Mouse (Mus musculus): ENCODE results near the gene Myl6b.
A peak's percentile ranks its signal among the peaks of the same experiment; 100 is the strongest.
"Not testable (repeated sequence)": the region's sequence is repeated elsewhere in the genome, so short reads cannot be mapped to it uniquely, and the experiment has no call there.

Myl6b gene

GRCm38 (mm10) chr10:128493695-128494666 lies 4.5 kb downstream of the Myl6b start, which contains the start of gene Myl6:
Myl6 (minus strand) TSS chr10:128494145.
- DNase-seq (ENCODE audit: low spot score in 2 of 2), result peak; percentile 98 to 99

GRCm38 (mm10) chr10:128493319-128493694 lies 5.2 kb downstream of the Myl6b start:
- peak in 1 of 2 experiments; percentile 26 for DNase-seq (ENCODE audit: low spot score in 2 of 2)

- DNase-seq (ENCODE audit: low spot score in 2 of 2), result peak; percentile 70 to 71
These were observed 5.7 kb downstream of the Myl6b start for GRCm38 (mm10) chr10:128492633-128493311.

- DNase-seq (ENCODE audit: low spot score in 2 of 2), result not testable (repeated sequence)
These were observed 6.4 kb downstream of the Myl6b start for GRCm38 (mm10) chr10:128492051-128492450.

GRCm38 (mm10) chr10:128491495-128491894 lies 7.0 kb downstream of the Myl6b start:
- DNase-seq (ENCODE audit: low spot score in 2 of 2), result no peak

- no peak for DNase-seq (ENCODE audit: low spot score in 2 of 2)
These were observed 7.6 kb downstream of the Myl6b start for GRCm38 (mm10) chr10:128490912-128491311.

GRCm38 (mm10) chr10:128490232-128490631 lies 8.3 kb downstream of the Myl6b start:
- DNase-seq (ENCODE audit: low spot score in 2 of 2), result peak in 1 of 2 experiments; percentile 33

- no peak for DNase-seq (ENCODE audit: low spot score in 2 of 2)
These were observed 8.7 kb downstream of the Myl6b start for GRCm38 (mm10) chr10:128489785-128490184.

- DNase-seq (ENCODE audit: low spot score in 2 of 2), result no peak
These were observed 9.1 kb downstream of the Myl6b start for GRCm38 (mm10) chr10:128489380-128489779.

GRCm38 (mm10) chr10:128488776-128489175 lies 9.7 kb downstream of the Myl6b start:
- no peak for DNase-seq (ENCODE audit: low spot score in 2 of 2)

GRCm38 (mm10) chr10:128487861-128488712 lies 10.4 kb downstream of the Myl6b start:
- DNase-seq (ENCODE audit: low spot score in 2 of 2), result no peak

GRCm38 (mm10) chr10:128486370-128486769 lies 12.1 kb downstream of the Myl6b start:
- no peak for DNase-seq (ENCODE audit: low spot score in 2 of 2)

- no peak for DNase-seq (ENCODE audit: low spot score in 2 of 2)
These were observed 24.1 kb downstream of the Myl6b start for GRCm38 (mm10) chr10:128474366-128474765.

- no peak for DNase-seq (ENCODE audit: low spot score in 2 of 2)
These were observed 38.2 kb downstream of the Myl6b start for GRCm38 (mm10) chr10:128460270-128460630.

- peak; percentile 36 to 55 for DNase-seq (ENCODE audit: low spot score in 2 of 2)
These were observed 38.8 kb downstream of the Myl6b start for GRCm38 (mm10) chr10:128459409-128460269.

- DNase-seq (ENCODE audit: low spot score in 2 of 2), result peak; percentile 68 to 74
These were observed 39.6 kb downstream of the Myl6b start, which contains the start of gene Smarcc2 for GRCm38 (mm10) chr10:128458719-128459408. Smarcc2 (plus strand) TSS chr10:128459248.

GRCm38 (mm10) chr10:128458348-128458718 lies 40.2 kb downstream of the Myl6b start:
- peak; percentile 94 to 98 for DNase-seq (ENCODE audit: low spot score in 2 of 2)

GRCm38 (mm10) chr10:128457676-128458075 lies 40.8 kb downstream of the Myl6b start:
- no peak for DNase-seq (ENCODE audit: low spot score in 2 of 2)

GRCm38 (mm10) chr10:128455280-128455679 lies 43.2 kb downstream of the Myl6b start:
- DNase-seq (ENCODE audit: low spot score in 2 of 2), result peak; percentile 58 to 70

- DNase-seq (ENCODE audit: low spot score in 2 of 2), result no peak
These were observed 44.0 kb downstream of the Myl6b start for GRCm38 (mm10) chr10:128454471-128454870.
